Mouse (Mus musculus) B cell, adult 62 days (primary cell): ENCODE data around the gene Rnf180. TPM values are rescaled to one million over a fixed set of nuclear protein-coding genes. Genes with fewer than 3 reads are reported as not detected.

ENCODE experiments used
- total RNA-seq: library from RNA; stranded (reverse); gene quantifications from 4 replicates; pipeline ENCODE4 v1.2.4, GENCODE M21; 2023

Rnf180 gene
- 0.21 TPM in 1 of 4 replicates, not detected in the others for total RNA-seq

DNA sequence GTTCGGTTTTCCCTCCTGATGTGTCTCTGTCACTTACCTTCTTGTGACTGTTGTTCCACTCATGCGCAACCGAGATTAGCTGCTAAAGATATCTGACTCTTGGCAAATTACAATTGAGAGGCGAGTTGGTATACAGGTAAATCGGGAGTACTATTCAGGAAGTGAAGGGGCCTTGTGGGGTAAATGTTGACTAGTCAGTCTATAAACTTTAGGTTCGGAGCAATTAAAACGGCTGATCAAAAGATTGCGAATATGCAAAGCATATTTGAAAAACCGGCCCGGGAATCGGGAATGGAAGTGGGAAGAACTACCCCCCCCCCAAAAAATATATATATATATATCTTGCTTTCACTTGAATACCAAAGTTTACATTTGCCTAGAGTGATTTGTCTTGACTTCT lies at the start of gene Rnf180:
TSS of gene Rnf180 (minus strand) at position 101 of the 400 bp plus-strand sequence.

GRCm38 (mm10) chr13:105081862-105082261 lies 212.8 kb downstream of the Rnf180 start, which contains the start of gene 4933425L06Rik:
Gene 4933425L06Rik (plus strand): TSS chr13:105082122.

Other genes with a start within 250 kb of the Rnf180 start
- 0.12 TPM in 1 of 4 replicates, not detected in the others for gene Rgs7bp, start 239.9 kb downstream of the Rnf180 start, total RNA-seq
- gene 4933425L06Rik, start 212.7 kb downstream of the Rnf180 start, total RNA-seq, result not detected in 4 replicates
- gene Htr1a, start 148.8 kb upstream of the Rnf180 start, total RNA-seq, result not detected in 4 replicates